Mouse (Mus musculus): ENCODE data around the gene Scrg1. TPM values are rescaled to one million over a fixed set of nuclear protein-coding genes. Genes with fewer than 3 reads are reported as not detected.

The Scrg1 gene
- total and polyA plus RNA-seq, 3 experiments = not detected

DNA sequence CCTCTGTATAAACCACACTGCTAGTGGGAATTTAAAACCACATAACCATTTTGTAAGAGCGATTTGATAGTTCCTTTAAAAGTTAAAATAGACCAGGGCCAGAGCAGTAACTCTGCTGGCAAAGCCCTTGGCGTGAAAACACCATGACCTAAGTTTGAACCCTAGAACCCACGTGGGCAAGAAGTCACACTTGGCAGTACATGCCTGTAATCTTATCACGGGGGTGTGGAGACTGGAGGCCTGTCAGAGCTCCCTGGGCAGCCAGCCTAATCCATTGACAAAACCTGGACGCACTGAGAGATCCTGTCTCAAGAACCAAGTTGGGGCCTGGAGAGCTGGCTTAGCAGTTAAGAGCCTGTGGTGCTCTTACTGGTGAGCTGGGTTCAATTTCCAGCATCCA is 12.9 kb downstream of the Scrg1 start:
- no peaks in the 10 kb centered on the region for H3K79me2 ChIP-seq (ENCODE audit: control insufficient read depth, insufficient read depth, low read length, poor library complexity)
- DNase-seq (ENCODE audit: low read depth, low spot score) = peak; percentile 41
- no peaks in the 10 kb centered on the region for H3K27me3 ChIP-seq (ENCODE audit: control insufficient read depth in 1 of 2, insufficient read depth in 2 of 2, low read length in 2 of 2)
- no peak overlapping the region for H3K4me3 ChIP-seq (ENCODE audit: control insufficient read depth in 1 of 2, insufficient read depth in 1 of 2, low read depth in 2 of 2, low read length in 2 of 2)
- peaks cover 0 to 3% of the 10 kb centered on the region in 2 experiments; a peak in 2 of 4 replicates for H3K4me1 ChIP-seq (ENCODE audit: control insufficient read depth in 1 of 2, insufficient read depth in 2 of 2, low read length in 2 of 2)
- H3K36me3 ChIP-seq (ENCODE audit: control insufficient read depth in 1 of 2, insufficient read depth in 2 of 2, low read length in 2 of 2) = peaks cover 0 to 2% of the 10 kb centered on the region in 2 experiments; a peak in 1 of 4 replicates
- no peaks in the 10 kb centered on the region for H3K9me3 ChIP-seq (replicated peaks; ENCODE audit: insufficient read depth, low read length)
- H3K9ac ChIP-seq (ENCODE audit: control insufficient read depth, low read depth, low read length, poor library complexity, severe bottlenecking) = no peak overlapping the region
- TF ChIP-seq TBP (IDR thresholded peaks at IDR 0.05; ENCODE audit: low read depth, low read length) = no peak
- TF ChIP-seq MXI1 (IDR thresholded peaks at IDR 0.05; ENCODE audit: low read depth, low read length) = peak; percentile 42; the same call in 1 of the 2 replicates
- TF ChIP-seq EP300 (IDR thresholded peaks at IDR 0.05; ENCODE audit: low read depth in 1 of 2, low read length in 2 of 2) = peak in 1 of 2 experiments; percentile 8; a peak in 1 of 4 replicates
- TF ChIP-seq SIN3A (IDR thresholded peaks at IDR 0.05; ENCODE audit: low read length) = no peak
- peak; percentile 58; the same call in 1 of the 2 replicates for TF ChIP-seq USF1 (IDR thresholded peaks at IDR 0.05; ENCODE audit: low read depth, low read length)
- no peak for TF ChIP-seq ZMIZ1 (IDR thresholded peaks at IDR 0.05; ENCODE audit: low read depth, low read length)
- TF ChIP-seq MAX (IDR thresholded peaks at IDR 0.05; ENCODE audit: low read length) = no peak
- H3K27ac ChIP-seq (ENCODE audit: control insufficient read depth, low read depth, low read length) = no peak overlapping the region

DNA sequence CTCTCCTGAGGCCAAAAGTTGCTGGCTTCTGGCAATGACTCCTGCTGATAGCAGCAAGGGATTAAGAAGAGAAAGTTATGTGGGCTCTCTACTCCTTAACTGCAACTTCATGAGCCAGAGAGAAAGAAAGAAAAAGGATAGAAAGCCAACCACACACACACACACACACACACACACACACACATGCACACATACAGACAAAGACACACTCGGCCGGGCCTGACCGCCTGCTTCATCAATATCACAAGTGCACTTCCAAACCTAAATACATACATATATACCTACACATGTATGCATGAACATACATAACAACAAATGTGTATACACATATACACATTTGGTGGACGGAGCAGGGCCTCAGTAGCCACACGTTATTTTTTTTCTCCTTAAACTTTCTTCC is 15.1 kb downstream of the Scrg1 start:
- Histone ChIP-seq H3K27me3 (ENCODE audit: control insufficient read depth in 1 of 2, insufficient read depth in 2 of 2, low read length in 2 of 2) (no peaks in the 10 kb centered on the region), H3K9ac (ENCODE audit: control insufficient read depth, low read depth, low read length, poor library complexity, severe bottlenecking) (no peak overlapping the region), H3K4me3 (ENCODE audit: control insufficient read depth in 1 of 2, insufficient read depth in 1 of 2, low read depth in 2 of 2, low read length in 2 of 2) (no peak overlapping the region), H3K9me3 (replicated peaks; ENCODE audit: insufficient read depth, low read length) (no peaks in the 10 kb centered on the region), H3K4me1 (ENCODE audit: control insufficient read depth in 1 of 2, insufficient read depth in 2 of 2, low read length in 2 of 2) (peaks cover 0 to 3% of the 10 kb centered on the region in 2 experiments; a peak in 2 of 4 replicates), H3K27ac (ENCODE audit: control insufficient read depth, low read depth, low read length) (no peak overlapping the region), H3K36me3 (ENCODE audit: control insufficient read depth in 1 of 2, insufficient read depth in 2 of 2, low read length in 2 of 2) (peaks cover 0 to 2% of the 10 kb centered on the region in 2 experiments; a peak in 1 of 4 replicates), H3K79me2 (ENCODE audit: control insufficient read depth, insufficient read depth, low read length, poor library complexity) (no peaks in the 10 kb centered on the region)
- TF ChIP-seq RCOR1 (IDR thresholded peaks at IDR 0.05; ENCODE audit: low read depth, low read length) = no peak
- no peak for TF ChIP-seq MYC (IDR thresholded peaks at IDR 0.05; ENCODE audit: low read depth, low read length)
- TF ChIP-seq MYB (IDR thresholded peaks at IDR 0.05; ENCODE audit: low read depth, low read length) = no peak
- TF ChIP-seq POLR2A (IDR thresholded peaks at IDR 0.05; ENCODE audit: control insufficient read depth in 1 of 2, insufficient read depth in 1 of 2, low read depth in 1 of 2, low read length in 2 of 2, poor library complexity in 1 of 2) = no peak
- TF ChIP-seq CHD1 (IDR thresholded peaks at IDR 0.05; ENCODE audit: low read depth, low read length) = no peak
- TF ChIP-seq MAFK (IDR thresholded peaks at IDR 0.05; ENCODE audit: borderline replicate concordance, low read depth, low read length) = no peak
- TF ChIP-seq POLR2AphosphoS2 (IDR thresholded peaks at IDR 0.05; ENCODE audit: low read length) = no peak
- no peak for TF ChIP-seq KAT2A (conservative IDR thresholded peaks at IDR 0.05; ENCODE audit: low read depth, low read length)
- TF ChIP-seq USF2 (IDR thresholded peaks at IDR 0.05; ENCODE audit: borderline replicate concordance in 1 of 2, insufficient read depth in 1 of 2, low read depth in 1 of 2, low read length in 2 of 2) = no peak
- no peak for TF ChIP-seq JUND (IDR thresholded peaks at IDR 0.05; ENCODE audit: low read depth, low read length)
- no peak for TF ChIP-seq NELFE (IDR thresholded peaks at IDR 0.05; ENCODE audit: low read depth, low read length)
- TF ChIP-seq ELF1 (IDR thresholded peaks at IDR 0.05; ENCODE audit: low read depth, low read length) = no peak
- no peak for TF ChIP-seq GABPA (IDR thresholded peaks at IDR 0.05; ENCODE audit: low read depth, low read length)
- TF ChIP-seq CTCF (IDR thresholded peaks at IDR 0.05 in 2 of 3, conservative IDR thresholded peaks at IDR 0.05 in 1 of 3; ENCODE audit: control insufficient read depth in 1 of 3, insufficient read depth in 1 of 3, low read depth in 2 of 3, low read length in 3 of 3, poor library complexity in 1 of 3, severe bottlenecking in 1 of 3) = no peak
- no peak for TF ChIP-seq ZNF384 (IDR thresholded peaks at IDR 0.05; ENCODE audit: low read depth, low read length)
- no peak for TF ChIP-seq ZKSCAN1 (IDR thresholded peaks at IDR 0.05; ENCODE audit: low read depth, low read length)
- no peak for TF ChIP-seq CHD2 (IDR thresholded peaks at IDR 0.05; ENCODE audit: low read length)
- no peak for DNase-seq (ENCODE audit: low read depth, low spot score)
